Mouse (Mus musculus): ENCODE results near the gene Zfp462. TPM values are rescaled to one million over a fixed set of nuclear protein-coding genes. Genes with fewer than 3 reads are reported as not detected.
"Not testable (repeated sequence)": the region's sequence is repeated elsewhere in the genome, so short reads cannot be mapped to it uniquely, and the experiment has no call there.

The Zfp462 gene
- polyA plus RNA-seq, 1 experiment from 2014 or later: 16.3 TPM

DNA sequence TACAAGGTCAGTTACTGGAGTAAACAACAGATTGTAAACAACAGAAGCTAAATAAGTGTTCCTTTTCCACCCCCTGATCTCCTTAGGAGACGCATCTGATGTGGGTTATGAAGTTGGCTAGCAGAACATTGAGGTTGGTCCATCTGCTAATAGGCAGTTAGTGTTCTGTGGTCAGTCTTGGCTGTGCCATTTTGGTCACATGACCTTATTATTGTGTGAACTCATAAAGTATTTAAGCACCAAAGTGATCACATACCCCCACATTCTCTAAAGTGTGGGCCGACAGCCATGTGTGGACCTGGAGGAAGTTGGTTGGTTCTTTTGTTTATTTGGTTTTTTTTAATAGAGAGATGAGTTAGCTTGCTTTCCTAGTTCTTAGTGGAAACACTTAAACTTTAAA is 39.7 kb downstream of the Zfp462 start:
- H3K4me1 ChIP-seq: 0 out of 2 replicates have a peak, but pooled peaks cover 4% of the 10 kb centered on the region
- H3K4me3 ChIP-seq: no peak overlapping the region
- H3K36me3 ChIP-seq: peaks cover 15% of the 10 kb centered on the region; the same call in 1 of the 2 replicates
- H3K9me3 ChIP-seq (replicated peaks): no peaks in the 10 kb centered on the region
- no peaks in the 10 kb centered on the region for H3K27me3 ChIP-seq
- H3K27ac ChIP-seq: no peak overlapping the region
- no peak overlapping the region for H3K9ac ChIP-seq
- no peak for ATAC-seq (ENCODE audit: low FRiP score)
- WGBS: 91% methylated on average over 2 of the region's 2 CpGs
- no peak overlapping the region for H3K4me2 ChIP-seq (replicated peaks)

DNA sequence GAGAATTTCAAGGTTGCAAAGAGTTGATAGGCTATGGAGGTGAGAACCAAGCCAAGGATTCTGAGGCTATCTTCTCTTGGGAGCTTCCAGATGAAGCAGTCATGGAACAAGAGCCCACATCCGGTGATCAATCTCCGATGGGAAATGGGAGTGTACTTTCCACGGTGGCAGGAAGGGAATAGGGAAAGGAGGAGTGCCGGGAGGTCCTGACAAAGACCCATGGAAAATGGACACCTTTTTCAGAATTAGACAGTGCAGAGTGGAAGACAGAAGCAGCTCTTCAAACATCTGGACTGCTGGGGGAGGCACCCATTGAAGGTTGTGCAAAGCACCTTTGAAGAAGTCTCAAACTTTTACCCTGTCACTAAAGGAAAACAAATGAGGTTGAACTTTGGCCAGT is 41.8 kb downstream of the Zfp462 start:
- Histone ChIP-seq H3K36me3 (0 out of 2 replicates have a peak, but pooled peaks cover 6% of the 10 kb centered on the region), H3K4me2 (replicated peaks) (no peak overlapping the region), H3K27me3 (no peaks in the 10 kb centered on the region), H3K9ac (no peak overlapping the region), H3K4me1 (no peaks in the 10 kb centered on the region), H3K4me3 (no peak overlapping the region), H3K27ac (no peak overlapping the region), H3K9me3 (replicated peaks) (no peaks in the 10 kb centered on the region)
- WGBS: 81% methylated on average over 4 of the region's 4 CpGs
- no peak for ATAC-seq (ENCODE audit: low FRiP score)

DNA sequence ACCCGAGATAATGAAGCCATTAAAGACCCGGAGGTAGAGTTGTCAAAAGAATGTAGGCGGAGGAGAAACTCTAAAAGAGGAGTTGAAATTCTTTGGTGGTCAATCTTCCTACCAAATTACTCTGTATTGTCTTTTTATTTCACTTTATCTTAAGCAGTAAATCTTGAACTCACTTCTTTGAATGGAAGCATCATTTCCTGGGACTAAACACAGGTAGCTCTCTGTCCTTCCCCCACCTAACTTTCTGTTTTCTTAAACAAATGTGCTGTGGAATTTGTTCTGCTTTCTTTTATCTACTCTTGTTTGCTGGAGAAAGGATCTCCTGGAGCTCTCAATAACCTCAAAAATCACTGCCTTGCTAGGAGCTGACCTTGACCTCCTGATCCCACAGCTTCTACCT is 42.4 kb downstream of the Zfp462 start:
- Histone ChIP-seq H3K9ac (no peak overlapping the region), H3K9me3 (replicated peaks) (no peaks in the 10 kb centered on the region), H3K4me3 (no peak overlapping the region), H3K36me3 (0 out of 2 replicates have a peak, but pooled peaks cover 6% of the 10 kb centered on the region), H3K27me3 (no peaks in the 10 kb centered on the region), H3K4me2 (replicated peaks) (no peak overlapping the region), H3K27ac (no peak overlapping the region), H3K4me1 (no peaks in the 10 kb centered on the region)
- WGBS: 67% methylated on average over 3 of the region's 3 CpGs
- no peak for ATAC-seq (ENCODE audit: low FRiP score)

DNA sequence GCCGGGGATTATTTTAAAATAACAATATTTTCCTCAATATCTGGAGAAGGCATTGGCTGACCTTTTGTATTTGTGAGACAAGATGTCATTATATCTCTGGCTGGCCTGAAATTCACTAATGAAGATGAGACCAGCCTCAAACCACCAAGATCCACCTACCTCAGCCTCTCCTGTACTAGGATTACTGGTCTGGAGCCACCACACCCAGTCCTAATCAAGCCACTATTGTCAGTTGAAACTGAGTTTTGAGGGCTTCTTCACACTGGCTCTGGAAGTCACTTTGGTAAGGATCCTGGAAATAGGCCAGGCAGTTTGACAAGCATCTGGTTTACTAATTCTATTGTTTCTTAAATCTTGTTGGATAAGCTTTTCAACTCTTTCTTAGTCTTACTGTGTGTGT is 43.1 kb downstream of the Zfp462 start:
- H3K27ac ChIP-seq: no peak overlapping the region
- ATAC-seq (ENCODE audit: low FRiP score): no peak
- no peaks in the 10 kb centered on the region for H3K9me3 ChIP-seq (replicated peaks)
- no peak overlapping the region for H3K4me2 ChIP-seq (replicated peaks)
- no peak overlapping the region for H3K9ac ChIP-seq
- no peaks in the 10 kb centered on the region for H3K27me3 ChIP-seq
- 0 out of 2 replicates have a peak, but pooled peaks cover 6% of the 10 kb centered on the region for H3K36me3 ChIP-seq
- 97% methylated on average over 1 of the region's 1 CpGs for WGBS
- no peak overlapping the region for H3K4me3 ChIP-seq
- no peaks in the 10 kb centered on the region for H3K4me1 ChIP-seq

DNA sequence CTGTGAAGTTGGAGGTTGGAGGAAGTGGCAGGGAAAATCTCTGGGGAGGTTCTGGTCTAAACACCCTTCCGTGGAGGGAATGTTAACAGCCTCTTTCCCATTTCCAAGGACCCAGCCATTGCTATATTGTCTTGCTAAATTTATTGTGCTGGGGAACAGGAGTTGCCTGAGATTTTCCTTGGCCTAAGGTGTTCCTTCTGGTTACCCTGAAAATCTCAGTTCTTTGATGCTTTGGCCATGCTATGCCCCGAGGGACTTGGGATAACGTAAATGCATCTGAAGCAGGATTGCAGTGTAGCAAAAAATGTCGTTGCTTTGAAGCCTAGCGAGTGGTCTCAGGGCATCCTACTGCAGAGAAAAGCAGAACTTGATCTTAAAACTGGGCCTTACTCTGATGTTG is 47.1 kb downstream of the Zfp462 start:
- no peak for ATAC-seq (ENCODE audit: low FRiP score)
- Histone ChIP-seq H3K9me3 (replicated peaks) (no peaks in the 10 kb centered on the region), H3K4me1 (no peaks in the 10 kb centered on the region), H3K36me3 (peaks cover 17% of the 10 kb centered on the region), H3K27ac (no peak overlapping the region), H3K4me3 (no peak overlapping the region), H3K27me3 (no peaks in the 10 kb centered on the region), H3K9ac (no peak overlapping the region), H3K4me2 (replicated peaks) (no peak overlapping the region)
- WGBS: 70% methylated on average over 5 of the region's 5 CpGs

DNA sequence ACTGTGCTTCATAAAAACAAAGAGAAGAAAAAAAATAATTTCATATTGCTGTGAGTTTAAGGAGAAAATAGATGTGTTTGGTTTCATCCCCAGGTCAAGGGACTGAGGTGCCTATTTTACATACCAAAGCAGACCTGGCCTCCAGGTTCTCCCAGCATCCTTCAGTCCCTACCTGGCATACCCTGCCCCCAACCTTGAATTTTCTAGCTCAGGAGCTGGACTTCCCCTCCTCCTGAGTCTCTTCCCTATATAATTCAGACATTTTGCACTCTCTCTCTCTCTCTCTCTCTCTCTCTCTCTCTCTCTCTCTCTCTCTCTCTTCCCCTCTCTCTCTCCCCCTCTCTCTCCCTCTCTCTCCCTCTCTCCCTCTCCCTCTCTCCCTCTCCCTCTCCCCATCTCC is 48.2 kb downstream of the Zfp462 start:
- H3K4me3 ChIP-seq; H3K4me1 ChIP-seq; ATAC-seq (ENCODE audit: low FRiP score); H3K4me2 ChIP-seq (replicated peaks); H3K9ac ChIP-seq; H3K9me3 ChIP-seq (replicated peaks); H3K27me3 ChIP-seq; H3K27ac ChIP-seq: not testable (repeated sequence)
- H3K36me3 ChIP-seq: peaks cover 17% of the 10 kb centered on the region

DNA sequence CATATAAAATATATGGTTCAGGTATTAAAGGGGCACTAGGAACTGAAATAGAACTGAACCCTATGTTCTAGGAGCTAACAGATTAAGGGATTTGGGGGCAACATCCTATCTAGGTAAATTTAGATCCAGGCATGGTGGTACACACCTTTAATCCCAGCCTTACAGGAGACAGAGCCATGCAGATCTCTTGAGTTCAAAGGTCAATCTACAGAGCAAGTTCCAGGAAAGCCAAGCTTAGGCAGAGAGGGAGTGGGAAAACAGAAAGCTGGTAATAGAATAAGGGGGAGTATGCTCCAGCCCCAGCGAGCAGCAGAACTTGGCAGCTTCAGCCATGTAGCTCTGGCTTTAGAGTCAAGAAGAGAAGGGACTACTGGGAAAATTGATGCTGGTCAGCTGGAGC is 50.4 kb downstream of the Zfp462 start:
- H3K27me3 ChIP-seq: no peaks in the 10 kb centered on the region
- no peaks in the 10 kb centered on the region for H3K9me3 ChIP-seq (replicated peaks)
- H3K27ac ChIP-seq: no peak overlapping the region
- peaks cover 17% of the 10 kb centered on the region for H3K36me3 ChIP-seq
- ATAC-seq (ENCODE audit: low FRiP score): no peak
- H3K4me2 ChIP-seq (replicated peaks): no peak overlapping the region
- H3K4me1 ChIP-seq: no peaks in the 10 kb centered on the region
- WGBS: 100% methylated on average over 1 of the region's 1 CpGs
- H3K4me3 ChIP-seq: no peak overlapping the region
- no peak overlapping the region for H3K9ac ChIP-seq

DNA sequence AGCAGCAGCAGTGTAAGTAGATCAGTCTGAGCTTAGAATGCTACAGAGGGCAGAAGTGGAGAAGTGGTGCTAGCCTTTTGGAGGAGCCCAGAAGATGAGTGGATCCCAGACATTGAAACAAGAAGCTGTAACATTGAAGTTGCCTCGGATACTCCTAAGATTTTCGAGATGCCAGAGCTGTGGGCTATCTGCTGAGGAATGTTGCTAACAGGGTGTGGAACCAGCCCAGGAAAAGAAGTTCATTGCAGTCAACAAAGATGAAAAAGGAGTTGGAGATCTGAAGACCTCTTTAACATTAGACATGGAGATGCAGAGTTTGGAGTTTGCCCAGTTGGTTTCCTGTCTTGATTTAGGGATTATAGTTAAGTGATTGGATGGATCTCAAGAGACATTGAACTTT is 51.2 kb downstream of the Zfp462 start:
- no peak overlapping the region for H3K4me2 ChIP-seq (replicated peaks)
- H3K27me3 ChIP-seq: no peaks in the 10 kb centered on the region
- H3K36me3 ChIP-seq: peaks cover 17% of the 10 kb centered on the region
- H3K27ac ChIP-seq: no peak overlapping the region
- 91% methylated on average over 2 of the region's 2 CpGs for WGBS
- no peak overlapping the region for H3K9ac ChIP-seq
- no peak overlapping the region for H3K4me3 ChIP-seq
- no peak for ATAC-seq (ENCODE audit: low FRiP score)
- no peaks in the 10 kb centered on the region for H3K9me3 ChIP-seq (replicated peaks)
- no peaks in the 10 kb centered on the region for H3K4me1 ChIP-seq

DNA sequence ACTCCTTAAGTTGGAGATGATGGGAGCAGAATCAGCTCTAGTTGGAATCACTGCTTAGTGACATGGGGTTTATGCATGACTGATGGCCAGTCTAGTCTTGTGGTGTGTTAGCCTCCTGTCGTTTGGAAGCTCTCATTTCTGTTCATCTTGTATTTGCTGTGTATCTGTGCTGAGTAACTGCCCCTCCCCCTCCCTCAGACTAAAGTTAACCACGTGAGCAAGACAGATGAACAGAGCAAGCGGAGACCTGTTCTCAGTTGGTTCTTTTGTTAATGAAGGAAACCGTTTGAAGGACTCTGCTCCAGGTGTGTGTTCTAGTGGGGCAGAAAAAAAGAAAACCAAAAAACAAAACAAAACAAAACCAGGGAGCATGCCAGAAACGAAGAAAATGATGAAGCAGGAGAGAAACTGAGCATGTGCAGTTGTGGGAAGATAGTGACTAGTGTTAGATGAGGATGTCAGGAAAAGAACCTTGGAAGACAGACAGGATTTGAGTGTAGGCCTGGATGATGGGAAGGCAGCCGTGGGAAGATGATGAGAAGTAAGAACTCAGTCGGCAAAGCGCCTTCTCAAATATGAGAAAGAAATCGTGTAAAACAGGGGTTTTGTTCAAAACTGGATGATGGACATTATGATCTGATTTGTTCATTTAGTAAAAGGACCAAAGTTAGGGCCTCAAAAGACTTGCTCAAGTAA is 53.4 kb downstream of the Zfp462 start:
- no peak overlapping the region for H3K27ac ChIP-seq
- H3K4me2 ChIP-seq (replicated peaks): no peak overlapping the region
- no peaks in the 10 kb centered on the region for H3K9me3 ChIP-seq (replicated peaks)
- ATAC-seq (ENCODE audit: low FRiP score): no peak
- no peak overlapping the region for H3K9ac ChIP-seq
- peaks cover 19% of the 10 kb centered on the region for H3K36me3 ChIP-seq
- no peak overlapping the region for H3K4me3 ChIP-seq
- peaks cover 4% of the 10 kb centered on the region; the same call in 1 of the 2 replicates for H3K4me1 ChIP-seq
- H3K27me3 ChIP-seq: no peaks in the 10 kb centered on the region
- WGBS: 78% methylated on average over 9 of the region's 9 CpGs

DNA sequence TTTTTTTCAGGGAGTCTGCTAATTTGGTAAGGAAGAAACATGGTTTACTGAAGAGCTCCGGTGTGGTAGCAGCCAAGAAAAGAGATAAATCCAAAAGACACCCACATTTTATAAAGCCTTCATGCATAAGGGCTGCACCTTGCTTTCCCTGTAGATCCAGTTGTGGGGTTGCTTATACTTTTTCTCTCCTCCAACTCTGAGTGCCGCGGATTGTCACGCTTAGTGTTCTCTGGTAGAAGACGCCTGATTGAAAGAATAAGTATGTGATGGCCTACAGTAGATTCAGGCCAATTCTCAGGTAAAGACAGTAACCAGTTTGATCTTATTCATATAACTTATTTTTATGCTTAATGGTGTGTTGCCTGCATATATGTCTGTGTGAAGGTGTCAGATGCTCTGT is 54.7 kb downstream of the Zfp462 start:
- WGBS: 97% methylated on average over 5 of the region's 5 CpGs
- Histone ChIP-seq H3K27ac (no peak overlapping the region), H3K4me1 (peaks cover 17% of the 10 kb centered on the region), H3K27me3 (no peaks in the 10 kb centered on the region), H3K9me3 (replicated peaks) (no peaks in the 10 kb centered on the region), H3K4me2 (replicated peaks) (no peak overlapping the region), H3K9ac (no peak overlapping the region), H3K36me3 (peaks cover 18% of the 10 kb centered on the region), H3K4me3 (no peak overlapping the region)
- ATAC-seq (ENCODE audit: low FRiP score): no peak

DNA sequence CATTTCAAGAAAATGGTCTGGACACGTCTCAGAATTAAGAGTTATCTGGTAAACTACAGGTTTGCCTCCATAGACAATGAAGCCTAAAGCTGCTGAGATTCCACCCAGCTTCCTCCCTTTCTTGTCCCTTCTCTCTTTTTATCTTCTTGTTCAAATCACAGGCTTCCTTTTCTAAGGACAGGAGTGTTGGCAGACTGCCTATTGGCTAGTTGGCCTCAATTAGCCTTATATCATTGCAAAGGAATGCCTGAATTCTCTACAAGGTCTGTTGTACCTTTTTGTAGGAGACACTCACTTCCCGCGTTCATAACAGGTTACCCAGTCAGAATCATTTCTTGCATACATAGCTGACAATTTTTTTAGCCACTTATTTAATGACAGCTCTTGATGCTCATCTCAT is 56.5 kb downstream of the Zfp462 start:
- H3K36me3 ChIP-seq: peaks cover 8% of the 10 kb centered on the region
- 87% methylated on average over 3 of the region's 3 CpGs for WGBS
- ATAC-seq (ENCODE audit: low FRiP score): no peak

DNA sequence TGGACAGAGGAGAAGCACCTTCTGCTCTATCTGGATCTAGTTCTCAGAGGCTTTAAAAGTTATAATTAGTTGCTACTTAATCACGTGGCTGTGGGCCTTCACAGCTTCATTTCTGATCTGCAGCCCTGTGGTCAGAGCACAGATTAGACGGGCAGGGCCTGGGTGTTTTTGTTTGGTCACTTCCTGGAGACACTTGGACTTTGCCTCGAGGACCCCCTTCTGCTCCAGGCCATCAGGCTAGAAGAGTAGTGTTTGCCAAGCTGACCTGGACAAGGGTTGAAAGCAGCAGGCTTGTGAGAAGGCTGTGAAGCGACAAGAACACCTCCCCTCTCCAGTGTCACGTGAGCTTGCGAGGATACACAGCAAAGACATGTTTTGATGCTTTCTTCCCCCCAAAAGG is 58.3 kb downstream of the Zfp462 start:
- ATAC-seq (ENCODE audit: low FRiP score): no peak
- Histone ChIP-seq H3K9ac (no peak overlapping the region), H3K4me1 (peaks cover 35% of the 10 kb centered on the region), H3K27me3 (no peaks in the 10 kb centered on the region), H3K36me3 (peaks cover 14% of the 10 kb centered on the region), H3K9me3 (replicated peaks) (no peaks in the 10 kb centered on the region), H3K4me3 (no peak overlapping the region), H3K27ac (no peak overlapping the region), H3K4me2 (replicated peaks) (no peak overlapping the region)
- WGBS: 82% methylated on average over 6 of the region's 6 CpGs

More for the DNA sequence above, 56.5 kb downstream of the Zfp462 start:
- H3K9me3 ChIP-seq (replicated peaks): no peaks in the 10 kb centered on the region
- no peak overlapping the region for H3K4me2 ChIP-seq (replicated peaks)
- no peaks in the 10 kb centered on the region for H3K27me3 ChIP-seq
- no peak overlapping the region for H3K4me3 ChIP-seq
- H3K9ac ChIP-seq: no peak overlapping the region
- no peak overlapping the region for H3K27ac ChIP-seq
- peaks cover 34% of the 10 kb centered on the region for H3K4me1 ChIP-seq

DNA sequence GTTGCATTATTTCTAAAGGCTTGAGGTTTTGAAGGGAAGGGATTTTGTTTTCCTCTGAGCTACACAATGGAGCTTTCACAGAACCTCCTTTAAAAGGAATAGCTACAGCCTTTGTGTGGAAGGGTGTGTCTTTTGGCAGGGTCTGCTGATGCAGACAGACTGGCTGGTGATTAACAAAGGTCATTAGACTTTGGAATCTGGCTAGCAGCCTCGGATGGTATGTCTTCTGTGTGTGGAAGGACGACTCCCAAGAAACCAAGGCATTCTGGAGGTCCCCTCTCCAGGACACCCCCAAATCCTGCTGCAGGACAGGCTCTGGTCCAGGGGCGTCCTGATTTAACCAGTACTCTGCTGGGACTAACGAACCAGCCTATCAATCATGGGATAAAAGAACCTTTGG is 60.2 kb downstream of the Zfp462 start:
- H3K36me3 ChIP-seq: peaks cover 33% of the 10 kb centered on the region
- no peaks in the 10 kb centered on the region for H3K27me3 ChIP-seq
- ATAC-seq (ENCODE audit: low FRiP score): peak; percentile 71
- WGBS: 17% methylated on average over 4 of the region's 4 CpGs
- H3K27ac ChIP-seq: peak overlapping the region; percentile 87
- no peaks in the 10 kb centered on the region for H3K9me3 ChIP-seq (replicated peaks)
- peak overlapping the region; percentile 32 for H3K4me2 ChIP-seq (replicated peaks)
- H3K9ac ChIP-seq: no peak overlapping the region
- no peak overlapping the region for H3K4me3 ChIP-seq
- peaks cover 35% of the 10 kb centered on the region for H3K4me1 ChIP-seq

Measured in hindbrain, embryonic 12.5 days (tissue).